Mouse (Mus musculus): ENCODE results near the gene Zswim8. TPM values are rescaled to one million over a fixed set of nuclear protein-coding genes. Genes with fewer than 3 reads are reported as not detected.
"Not testable (repeated sequence)": the region's sequence is repeated elsewhere in the genome, so short reads cannot be mapped to it uniquely, and the experiment has no call there.

Zswim8 gene
- polyA plus RNA-seq, 1 experiment from 2014 or later = 45.1 TPM

DNA sequence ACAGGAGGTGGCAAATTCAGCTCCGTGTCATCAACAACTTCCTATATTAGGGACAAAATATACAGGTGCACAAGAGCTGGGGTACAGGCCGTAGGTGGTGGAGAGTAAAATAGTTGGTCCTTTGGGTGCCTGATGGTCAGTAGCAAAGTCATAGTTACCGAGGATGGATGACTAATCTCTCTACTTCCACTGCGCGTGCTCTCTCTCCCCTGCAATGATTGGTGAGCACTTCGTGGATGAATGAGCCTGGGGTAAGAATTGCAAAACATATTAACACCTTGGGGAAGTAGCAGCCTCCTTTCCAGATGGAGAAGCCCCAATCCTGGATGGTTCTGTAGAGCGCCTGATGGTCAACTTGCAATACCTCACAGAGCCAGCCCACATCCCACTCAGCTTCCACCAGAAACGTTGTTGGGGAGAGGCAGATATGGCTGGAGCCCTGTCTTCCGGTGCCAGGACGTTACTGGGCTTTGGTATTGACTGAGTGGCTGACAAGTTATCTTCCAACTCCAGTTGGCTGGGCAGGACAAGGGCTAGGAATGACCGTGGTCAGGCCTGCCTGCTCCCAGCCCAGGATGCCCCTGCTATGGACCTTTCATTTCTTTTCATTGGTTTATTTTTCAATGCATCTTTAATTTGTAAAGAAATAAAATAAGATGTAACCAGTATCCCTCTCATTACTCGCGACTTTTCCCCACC lies 13.0 kb upstream of the Zswim8 start:
- peak overlapping the region; percentile 75 for H3K4me2 ChIP-seq
- H3K9me3 ChIP-seq = no peaks in the 10 kb centered on the region
- H3K4me3 ChIP-seq = peak overlapping the region; percentile 87
- H3K27me3 ChIP-seq = no peaks in the 10 kb centered on the region
- peak overlapping the region; percentile 97 for H3K27ac ChIP-seq
- peak; percentile 11; the same call in 1 of the 2 replicates for ATAC-seq (ENCODE audit: insufficient number of reproducible peaks, insufficient read depth, low FRiP score, low TSS enrichment, low read depth)
- H3K36me3 ChIP-seq = peaks cover 60% of the 10 kb centered on the region
- H3K9ac ChIP-seq = peak overlapping the region; percentile 94
- H3K4me1 ChIP-seq = peaks cover 38% of the 10 kb centered on the region
- WGBS = 52% methylated on average over 13 of the region's 13 CpGs

DNA sequence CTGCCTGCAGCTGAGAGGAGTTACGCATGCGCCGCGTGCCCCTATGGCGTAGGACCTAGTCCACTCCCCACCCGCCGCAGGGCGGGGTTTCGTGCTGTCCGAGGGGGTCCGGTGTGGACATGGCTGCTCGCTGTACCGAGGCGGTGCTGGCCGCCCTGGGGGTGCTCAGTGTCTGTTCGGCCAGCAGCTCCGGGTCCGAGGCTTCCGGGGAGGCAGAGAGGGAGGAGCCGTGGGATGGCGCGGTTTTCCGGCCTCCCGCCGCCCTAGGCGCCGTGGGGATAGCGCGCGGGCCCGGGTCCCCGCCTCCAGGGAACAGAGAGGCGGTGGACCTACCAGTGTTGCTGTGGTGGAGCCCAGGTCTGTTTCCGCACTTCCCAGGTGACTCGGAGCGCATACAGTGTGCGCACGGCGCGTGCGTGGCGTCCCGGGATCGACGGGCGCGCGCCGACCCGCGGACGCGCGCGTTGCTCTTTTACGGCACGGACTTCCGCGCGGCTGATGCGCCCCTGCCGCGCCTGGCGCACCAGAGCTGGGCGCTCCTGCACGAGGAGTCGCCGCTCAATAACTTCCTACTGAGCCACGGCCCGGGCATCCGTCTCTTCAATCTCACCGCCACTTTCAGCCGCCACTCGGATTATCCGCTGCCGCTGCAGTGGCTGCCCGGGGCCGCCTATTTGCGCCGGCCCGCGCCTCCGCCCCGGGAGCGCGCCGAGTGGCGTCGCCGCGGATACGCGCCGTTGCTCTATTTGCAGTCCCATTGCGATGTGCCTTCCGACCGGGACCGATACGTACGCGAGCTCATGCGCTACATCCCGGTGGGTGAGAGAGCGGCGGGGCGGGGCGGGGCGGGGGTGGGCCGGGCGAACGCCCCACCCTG lies 12.2 kb upstream of the Zswim8 start, which contains the start of gene Fut11:
Gene Fut11, plus strand, starts transcription at position 85 of the 877 bp plus-strand sequence.
- peak within 1 kb of the TSS; percentile 75 for H3K4me2 ChIP-seq
- peak within 1 kb of the TSS; percentile 94 for H3K9ac ChIP-seq
- H3K4me3 ChIP-seq = peak within 1 kb of the TSS; percentile 87
- H3K4me1 ChIP-seq = peaks cover 44% of the 10 kb centered on the region
- peak; percentile 87 for ATAC-seq (ENCODE audit: insufficient number of reproducible peaks, insufficient read depth, low FRiP score, low TSS enrichment, low read depth)
- peaks cover 52% of the 10 kb centered on the region for H3K36me3 ChIP-seq
- H3K9me3 ChIP-seq = no peaks in the 10 kb centered on the region
- WGBS = under 1% methylated on average over 111 of the region's 111 CpGs
- H3K27ac ChIP-seq = peak within 1 kb of the TSS; percentile 97
- H3K27me3 ChIP-seq = no peaks in the 10 kb centered on the region

DNA sequence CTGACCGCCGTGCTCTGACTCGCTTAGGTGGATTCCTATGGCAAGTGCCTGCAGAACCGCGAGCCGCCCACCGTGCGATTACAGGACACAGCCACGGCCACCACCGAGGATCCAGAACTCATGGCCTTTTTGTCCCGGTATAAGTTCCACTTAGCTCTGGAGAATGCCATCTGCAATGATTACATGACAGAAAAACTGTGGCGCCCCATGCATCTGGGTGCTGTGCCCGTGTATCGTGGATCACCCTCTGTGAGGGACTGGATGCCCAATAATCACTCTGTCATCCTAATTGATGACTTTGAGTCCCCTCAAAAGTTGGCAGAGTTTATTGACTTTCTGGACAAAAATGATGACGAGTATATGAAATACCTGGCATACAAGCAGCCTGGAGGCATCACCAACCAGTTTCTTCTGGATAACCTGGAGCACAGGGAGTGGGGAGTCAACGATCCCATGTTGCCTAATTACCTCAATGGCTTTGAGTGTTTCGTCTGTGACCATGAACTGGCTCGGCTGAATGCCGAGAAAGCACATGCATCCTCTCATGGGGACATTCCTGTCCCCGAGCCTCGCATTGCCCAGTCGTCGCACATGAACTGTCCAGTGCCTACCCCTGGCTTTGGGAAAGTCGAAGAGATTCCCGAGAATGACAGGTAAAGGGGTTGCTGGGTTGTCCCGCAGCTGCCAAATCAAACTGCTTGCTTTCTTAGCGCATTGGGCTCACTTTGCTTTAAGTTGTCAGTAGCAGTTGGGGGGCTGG lies 11.4 kb upstream of the Zswim8 start:
- WGBS = 14% methylated on average over 27 of the region's 27 CpGs
- peaks cover 46% of the 10 kb centered on the region for H3K36me3 ChIP-seq
- peak overlapping the region; percentile 87 for H3K4me3 ChIP-seq
- no peak for ATAC-seq (ENCODE audit: insufficient number of reproducible peaks, insufficient read depth, low FRiP score, low TSS enrichment, low read depth)
- H3K27ac ChIP-seq = peak overlapping the region; percentile 97
- H3K4me1 ChIP-seq = peaks cover 50% of the 10 kb centered on the region
- no peaks in the 10 kb centered on the region for H3K9me3 ChIP-seq
- no peaks in the 10 kb centered on the region for H3K27me3 ChIP-seq
- peak overlapping the region; percentile 94 for H3K9ac ChIP-seq
- peak overlapping the region; percentile 75 for H3K4me2 ChIP-seq

DNA sequence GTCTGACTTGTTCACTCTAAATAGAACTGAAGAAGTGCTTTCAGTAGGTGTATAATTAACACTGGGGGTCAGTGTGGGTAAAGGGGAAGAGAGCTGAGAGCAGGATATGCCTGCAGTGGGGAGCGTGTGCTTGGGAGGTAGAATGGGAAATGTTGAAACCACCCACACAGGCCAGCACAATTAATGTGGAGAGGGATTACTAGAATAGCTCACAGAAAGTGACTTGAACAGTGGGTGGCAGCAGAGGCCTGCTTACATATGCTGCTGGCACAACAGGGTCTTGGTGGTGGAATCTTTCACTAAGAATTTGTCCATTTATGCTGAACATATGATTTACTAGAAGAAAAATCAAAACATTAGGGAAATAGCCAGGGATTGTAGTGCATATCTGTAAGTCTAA lies 10.4 kb upstream of the Zswim8 start:
- Histone ChIP-seq H3K27me3 (no peaks in the 10 kb centered on the region), H3K4me2 (peak overlapping the region; percentile 75), H3K36me3 (peaks cover 36% of the 10 kb centered on the region), H3K9ac (peak overlapping the region; percentile 94; the same call in 1 of the 2 replicates), H3K9me3 (no peaks in the 10 kb centered on the region), H3K4me1 (peaks cover 59% of the 10 kb centered on the region), H3K27ac (no peak overlapping the region), H3K4me3 (peak overlapping the region; percentile 87)
- 22% methylated on average over 1 of the region's 1 CpGs for WGBS
- ATAC-seq (ENCODE audit: insufficient number of reproducible peaks, insufficient read depth, low FRiP score, low TSS enrichment, low read depth) = no peak

DNA sequence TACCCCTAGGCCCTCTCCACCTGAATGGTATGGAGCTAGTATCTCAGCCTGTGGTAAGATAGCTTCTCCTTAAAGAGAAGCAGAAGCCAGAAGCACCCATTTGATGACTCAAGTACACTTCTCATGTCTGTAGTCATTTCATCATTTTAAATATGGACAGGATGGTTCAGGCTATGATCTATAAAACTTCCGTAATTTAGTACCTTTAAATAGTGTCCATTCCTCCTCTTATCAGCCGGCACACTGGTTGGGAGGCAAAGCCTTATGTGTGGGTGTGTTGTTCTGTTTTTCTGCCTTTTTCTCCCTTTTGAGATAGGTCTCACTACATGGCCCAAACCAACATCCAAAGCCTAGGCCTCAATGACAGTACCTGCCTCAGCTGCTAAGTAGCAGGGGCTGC lies 8.8 kb upstream of the Zswim8 start:
- Histone ChIP-seq H3K4me1 (peaks cover 63% of the 10 kb centered on the region), H3K27ac (no peak overlapping the region), H3K9me3 (no peaks in the 10 kb centered on the region), H3K4me3 (no peak overlapping the region), H3K36me3 (peaks cover 20% of the 10 kb centered on the region), H3K4me2 (no peak overlapping the region), H3K9ac (peak overlapping the region; percentile 28; the same call in 1 of the 2 replicates), H3K27me3 (no peaks in the 10 kb centered on the region)
- WGBS = 88% methylated on average over 2 of the region's 2 CpGs
- no peak for ATAC-seq (ENCODE audit: insufficient number of reproducible peaks, insufficient read depth, low FRiP score, low TSS enrichment, low read depth)

DNA sequence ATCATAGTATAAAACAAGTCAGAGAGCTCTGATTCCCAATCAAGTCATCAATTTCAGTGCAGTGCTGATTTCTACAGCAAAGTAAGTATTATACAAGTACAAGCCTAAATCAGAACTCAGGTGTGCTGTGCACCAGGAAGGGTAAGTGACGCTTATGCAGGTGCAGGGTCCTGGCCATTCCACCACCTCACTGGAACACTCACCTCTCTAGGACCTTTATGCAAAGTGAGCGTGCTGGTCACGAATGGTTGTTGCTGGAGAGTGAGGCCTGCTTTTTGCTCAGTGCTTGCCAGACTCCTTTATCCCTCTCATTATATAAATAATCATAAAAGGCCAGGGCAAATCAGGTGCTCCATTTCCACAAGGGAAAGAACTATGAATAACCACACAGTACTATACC lies 7.0 kb upstream of the Zswim8 start:
- H3K36me3 ChIP-seq = peaks cover 19% of the 10 kb centered on the region
- no peaks in the 10 kb centered on the region for H3K27me3 ChIP-seq
- no peak for ATAC-seq (ENCODE audit: insufficient number of reproducible peaks, insufficient read depth, low FRiP score, low TSS enrichment, low read depth)
- H3K4me2 ChIP-seq = no peak overlapping the region
- no peak overlapping the region for H3K9ac ChIP-seq
- no peaks in the 10 kb centered on the region for H3K9me3 ChIP-seq
- peaks cover 63% of the 10 kb centered on the region for H3K4me1 ChIP-seq
- WGBS = 89% methylated on average over 3 of the region's 3 CpGs
- no peak overlapping the region for H3K4me3 ChIP-seq
- no peak overlapping the region for H3K27ac ChIP-seq

DNA sequence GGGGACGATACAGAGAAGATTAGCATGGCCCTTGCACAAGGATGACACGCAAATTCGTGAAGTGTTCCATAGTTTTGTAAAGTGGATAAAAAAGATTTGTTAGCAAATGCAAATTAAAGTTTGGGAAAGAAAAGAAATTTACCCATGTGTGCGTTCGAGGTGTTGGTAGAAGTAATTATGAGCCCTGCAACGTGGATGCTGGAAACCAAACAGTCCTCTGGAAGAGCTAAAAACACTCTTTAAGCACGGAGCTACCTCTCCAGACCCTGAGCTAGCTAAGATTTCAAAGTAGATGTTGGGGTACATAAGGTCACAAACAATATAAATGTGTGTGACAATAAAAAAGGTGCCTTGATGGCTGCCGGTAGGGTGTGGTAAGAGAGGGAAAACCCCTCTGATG lies 5.8 kb upstream of the Zswim8 start:
- peaks cover 20% of the 10 kb centered on the region for H3K36me3 ChIP-seq
- no peaks in the 10 kb centered on the region for H3K27me3 ChIP-seq
- peak overlapping the region; percentile 81 for H3K4me3 ChIP-seq
- H3K4me2 ChIP-seq = peak overlapping the region; percentile 65
- no peak for ATAC-seq (ENCODE audit: insufficient number of reproducible peaks, insufficient read depth, low FRiP score, low TSS enrichment, low read depth)
- WGBS = 82% methylated on average over 8 of the region's 8 CpGs
- no peaks in the 10 kb centered on the region for H3K9me3 ChIP-seq
- peak overlapping the region; percentile 86 for H3K9ac ChIP-seq
- H3K4me1 ChIP-seq = peaks cover 55% of the 10 kb centered on the region
- H3K27ac ChIP-seq = no peak overlapping the region

DNA sequence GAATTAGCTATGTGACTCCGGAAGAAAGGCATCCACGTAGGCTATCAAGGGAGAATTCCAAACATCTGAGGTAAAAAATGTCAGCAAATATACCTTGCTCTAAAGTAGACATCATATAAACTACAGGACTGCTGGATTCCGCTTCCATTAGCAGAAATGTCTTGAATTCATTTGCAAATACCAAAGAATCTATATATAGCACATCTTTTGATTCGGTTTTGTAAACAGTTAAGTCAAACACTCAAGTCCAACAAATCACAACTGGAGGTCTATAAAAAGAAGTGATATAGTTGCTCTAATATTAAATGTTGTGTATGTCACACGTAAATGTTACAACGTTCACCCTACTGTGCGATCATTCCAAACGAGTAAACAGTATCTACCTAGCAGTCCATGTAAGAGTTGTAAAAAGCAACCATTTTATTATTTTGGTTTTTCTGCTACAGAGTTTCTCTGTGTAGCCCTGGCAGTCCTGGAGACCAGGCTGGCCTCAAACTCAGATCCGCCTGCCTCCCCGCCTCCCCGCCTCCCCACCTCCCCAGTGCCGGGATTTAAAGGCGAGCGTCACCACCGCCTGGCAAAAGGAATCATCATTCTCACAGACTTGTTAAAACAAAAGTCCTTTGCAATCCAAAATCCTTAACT lies 5.1 kb upstream of the Zswim8 start:
- WGBS = 10% methylated on average over 15 of the region's 15 CpGs
- Histone ChIP-seq H3K9me3 (no peaks in the 10 kb centered on the region), H3K27ac (peak overlapping the region; percentile 87), H3K36me3 (peaks cover 20% of the 10 kb centered on the region), H3K4me2 (peak overlapping the region; percentile 65), H3K9ac (peak overlapping the region; percentile 86), H3K4me1 (peaks cover 48% of the 10 kb centered on the region), H3K4me3 (peak overlapping the region; percentile 81), H3K27me3 (no peaks in the 10 kb centered on the region)
- no peak for ATAC-seq (ENCODE audit: insufficient number of reproducible peaks, insufficient read depth, low FRiP score, low TSS enrichment, low read depth)

DNA sequence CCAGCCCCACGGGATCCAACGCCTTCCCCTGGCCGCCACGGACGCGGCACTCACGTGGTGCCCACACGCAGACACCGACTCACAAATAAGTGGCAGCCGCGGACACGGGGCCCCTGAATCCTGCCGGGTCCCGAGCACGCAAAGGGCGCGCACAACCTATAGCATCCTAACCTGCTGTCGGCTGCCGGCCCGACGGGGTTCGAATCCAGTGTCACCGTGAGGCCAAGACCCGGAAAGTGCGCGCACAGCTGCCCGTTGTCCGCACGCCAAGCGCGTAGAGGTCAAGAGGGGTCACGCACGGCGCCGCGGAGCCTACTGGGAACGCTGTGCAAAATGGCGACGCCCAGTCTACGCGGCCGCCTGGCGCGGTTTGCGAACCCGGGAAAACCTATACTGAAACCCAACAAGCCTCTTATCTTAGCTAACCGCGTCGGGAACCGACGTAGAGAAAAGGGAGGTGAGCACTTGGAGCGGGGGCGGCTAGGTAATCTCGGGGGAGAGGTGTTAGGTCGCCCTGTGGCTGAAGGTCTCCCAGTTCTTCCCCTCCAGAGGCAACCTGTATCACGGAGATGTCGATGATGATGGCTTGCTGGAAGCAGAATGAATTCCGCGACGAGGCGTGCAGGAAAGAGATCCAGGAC lies 4.5 kb upstream of the Zswim8 start, which contains the start of gene Chchd1:
Gene Chchd1, plus strand, starts transcription at position 266 of the 641 bp plus-strand sequence.
- H3K4me3 ChIP-seq = peak within 1 kb of the TSS; percentile 81
- peaks cover 20% of the 10 kb centered on the region for H3K36me3 ChIP-seq
- H3K9me3 ChIP-seq = no peaks in the 10 kb centered on the region
- H3K27ac ChIP-seq = peak within 1 kb of the TSS; percentile 87
- peak within 1 kb of the TSS; percentile 86 for H3K9ac ChIP-seq
- ATAC-seq (ENCODE audit: insufficient number of reproducible peaks, insufficient read depth, low FRiP score, low TSS enrichment, low read depth) = 0 out of 2 replicates have a peak, but pooled peaks have one; percentile 49
- peaks cover 43% of the 10 kb centered on the region for H3K4me1 ChIP-seq
- H3K27me3 ChIP-seq = no peaks in the 10 kb centered on the region
- peak within 1 kb of the TSS; percentile 65 for H3K4me2 ChIP-seq
- under 1% methylated on average over 61 of the region's 61 CpGs for WGBS

DNA sequence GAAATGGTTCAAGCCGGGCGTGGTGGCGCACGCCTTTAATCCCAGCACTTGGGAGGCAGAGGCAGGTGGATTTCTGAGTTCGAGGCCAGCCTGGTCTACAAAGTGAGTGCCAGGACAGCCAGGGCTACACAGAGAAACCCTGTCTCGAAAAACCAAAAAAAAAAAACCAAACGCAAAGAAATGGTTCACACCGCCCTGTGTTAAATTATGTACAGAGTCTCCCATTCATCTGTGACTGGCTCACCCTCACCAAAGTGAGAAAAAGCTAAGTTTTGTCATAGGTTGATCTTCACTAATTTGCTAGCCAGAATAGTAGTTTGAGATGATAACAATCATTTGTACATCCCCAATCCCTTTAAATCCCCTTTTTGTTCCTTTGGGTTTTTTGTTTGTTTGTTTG lies 3.9 kb upstream of the Zswim8 start:
- not testable (repeated sequence) for H3K27me3 ChIP-seq; ATAC-seq (ENCODE audit: insufficient number of reproducible peaks, insufficient read depth, low FRiP score, low TSS enrichment, low read depth); H3K9me3 ChIP-seq
- Histone ChIP-seq H3K36me3 (peaks cover 14% of the 10 kb centered on the region), H3K4me3 (peak overlapping the region; percentile 81), H3K9ac (peak overlapping the region; percentile 86), H3K4me2 (peak overlapping the region; percentile 65), H3K27ac (peak overlapping the region; percentile 87), H3K4me1 (peaks cover 39% of the 10 kb centered on the region)
- WGBS = 5% methylated on average over 8 of the region's 8 CpGs

All from embryonic facial prominence, embryonic 13.5 days (tissue).